Mouse (Mus musculus): Measurements from ENCODE around the gene Ndufaf7. TPM values are rescaled to one million over a fixed set of nuclear protein-coding genes. Genes with fewer than 3 reads are reported as not detected.

The Ndufaf7 gene
- total RNA-seq (2014; fragmentation: Nextera tagmentation) = 47.9 and 49.7 TPM in 2 replicates
- 25.9 and 34.5 TPM in 2 replicates for total RNA-seq (2017)

DNA sequence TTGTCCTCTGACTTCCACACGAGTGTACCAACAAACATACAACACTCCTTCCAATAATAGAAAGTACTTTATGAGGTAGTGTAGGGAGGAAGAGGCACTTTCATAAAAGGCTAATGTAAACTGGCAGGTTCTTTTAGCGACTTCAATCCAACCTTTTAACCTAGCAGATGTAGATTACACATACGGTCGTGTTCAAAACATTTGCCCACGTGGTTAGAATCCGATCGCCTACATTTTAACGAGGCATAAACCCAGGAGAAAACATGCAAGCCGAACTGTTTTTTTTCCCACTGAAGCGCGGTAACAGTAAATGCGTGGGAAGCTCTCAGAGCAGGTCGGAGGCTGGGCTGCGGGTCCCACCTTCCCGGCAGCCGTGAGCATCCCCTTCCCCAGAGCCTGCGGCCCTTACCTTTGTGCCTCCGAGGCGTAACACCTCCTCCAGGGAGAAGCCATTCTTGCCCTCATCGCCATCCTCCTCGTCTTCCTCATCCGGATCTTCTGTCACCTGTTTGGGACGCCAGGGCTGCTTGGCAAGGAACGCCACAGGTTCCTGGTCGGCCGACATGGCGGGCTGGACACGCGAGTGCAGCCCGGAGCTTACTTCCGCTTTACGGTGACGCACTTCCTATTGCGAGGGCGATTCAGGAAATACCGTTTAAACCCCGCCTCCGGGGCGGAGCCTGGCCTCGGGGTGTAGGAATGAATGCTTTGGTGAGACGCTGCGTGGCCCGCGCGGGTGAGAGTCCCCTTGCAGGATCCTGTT, at the start of gene Ndufaf7, which contains the start of gene Cebpz:
Ndufaf7 (plus strand) TSS at position 671 of the 763 bp plus-strand sequence.
Cebpz (minus strand) TSS at position 601 of the 763 bp plus-strand sequence.
- peak; percentile 89 for ATAC-seq (replicated peaks; ENCODE audit: poor library complexity, severe bottlenecking)

DNA sequence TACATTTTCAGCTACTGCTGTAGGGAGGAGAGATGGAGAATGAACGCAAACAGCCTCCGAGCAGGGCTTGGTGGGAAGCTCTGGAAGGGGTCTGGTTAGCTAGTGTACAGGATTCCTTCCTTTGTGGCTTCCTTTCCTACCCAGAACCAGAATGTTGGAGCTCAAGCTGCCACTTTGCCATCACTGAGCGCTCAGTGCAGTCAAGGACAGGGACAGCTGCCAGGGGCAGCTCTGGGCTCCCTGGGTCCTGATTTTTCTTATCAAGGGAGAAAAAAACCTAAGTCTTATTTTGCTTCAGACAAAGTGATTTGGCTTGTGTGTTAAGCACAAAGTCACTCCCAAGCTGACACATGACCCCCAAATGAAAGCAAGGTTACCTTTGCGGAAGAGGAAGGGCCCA, 48.4 kb upstream of the Ndufaf7 start:
- no peak for ATAC-seq (replicated peaks; ENCODE audit: poor library complexity, severe bottlenecking)

DNA sequence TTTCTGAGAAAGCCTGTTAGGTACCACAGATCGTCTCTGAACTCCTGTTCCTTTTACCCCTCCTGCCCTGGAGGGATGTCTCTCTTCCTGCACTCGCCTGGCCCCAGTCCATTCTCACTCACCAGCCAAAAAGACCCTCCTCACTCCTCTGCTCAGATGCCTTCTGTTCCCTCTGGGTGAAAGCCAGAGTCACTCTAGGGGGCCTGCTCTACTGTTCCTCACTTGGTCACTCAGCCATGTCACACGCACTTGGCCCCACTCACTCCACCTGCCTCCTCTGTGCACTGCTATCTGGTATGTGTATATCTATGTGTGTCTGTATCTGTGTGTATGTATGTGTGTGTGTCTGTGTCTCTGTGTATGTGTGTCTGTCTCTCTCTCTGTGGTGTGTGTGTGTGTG, 47.8 kb upstream of the Ndufaf7 start:
- ATAC-seq (replicated peaks; ENCODE audit: poor library complexity, severe bottlenecking) = no peak

DNA sequence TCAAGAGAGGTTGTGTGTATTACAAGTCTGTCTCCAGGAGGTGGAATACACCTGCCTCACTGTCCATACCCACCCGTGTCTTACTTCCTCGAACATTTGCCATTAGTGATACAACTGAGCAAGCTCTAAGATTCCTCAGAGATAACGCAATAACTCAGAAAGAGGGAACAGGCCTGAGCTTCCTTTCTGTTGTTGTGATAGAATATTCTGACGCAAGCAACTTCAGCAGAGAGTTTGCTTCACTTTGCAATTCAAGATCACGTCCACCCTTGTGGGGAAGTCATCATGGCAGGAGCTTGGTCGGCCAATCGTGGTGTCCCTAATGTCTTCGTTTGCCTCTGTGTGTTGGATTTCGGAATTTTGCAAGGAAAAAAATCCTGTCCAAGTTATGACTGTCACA, 45.9 kb upstream of the Ndufaf7 start:
- peak; percentile 85 for ATAC-seq (replicated peaks; ENCODE audit: poor library complexity, severe bottlenecking)

DNA sequence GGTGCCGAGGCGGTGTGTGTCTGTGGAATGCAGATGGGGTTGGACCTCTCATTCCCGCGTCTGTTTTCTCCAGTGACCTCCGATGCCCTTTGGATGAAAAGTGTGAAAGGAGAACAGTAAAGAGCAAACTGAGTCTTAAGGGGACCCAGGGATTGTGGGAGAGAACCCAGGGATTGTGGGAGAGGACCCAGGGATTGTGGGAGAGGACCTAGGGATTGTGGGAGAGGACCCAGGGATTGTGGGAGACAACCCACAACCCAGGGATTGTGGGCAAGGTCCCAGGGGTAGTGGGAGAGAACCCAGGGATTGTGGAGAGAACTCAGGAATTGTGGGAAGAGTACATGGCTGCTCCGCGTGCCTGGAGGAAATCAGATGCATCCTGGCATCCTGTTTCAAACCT, 41.9 kb upstream of the Ndufaf7 start:
- no peak for ATAC-seq (replicated peaks; ENCODE audit: poor library complexity, severe bottlenecking)

DNA sequence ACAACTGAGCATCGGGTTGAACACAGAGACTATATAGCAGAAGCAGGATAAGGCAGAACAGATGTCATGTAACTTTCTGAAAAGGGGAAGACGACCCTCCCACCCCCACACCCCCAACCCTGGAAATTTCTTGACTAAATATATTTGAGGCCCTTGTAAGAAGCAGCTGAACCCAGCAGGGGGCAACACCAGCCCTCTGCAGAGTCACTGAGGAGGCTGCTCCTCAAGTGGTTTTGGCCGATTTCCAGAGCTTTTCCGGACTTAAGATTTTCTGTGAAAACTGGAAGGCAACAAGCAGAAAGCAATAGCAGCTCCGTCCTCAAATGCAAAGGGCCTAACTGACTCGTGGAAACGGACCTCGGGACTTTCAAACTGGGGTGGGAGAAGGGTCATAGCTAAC, 41.5 kb upstream of the Ndufaf7 start:
- ATAC-seq (replicated peaks; ENCODE audit: poor library complexity, severe bottlenecking) = peak; percentile 65

DNA sequence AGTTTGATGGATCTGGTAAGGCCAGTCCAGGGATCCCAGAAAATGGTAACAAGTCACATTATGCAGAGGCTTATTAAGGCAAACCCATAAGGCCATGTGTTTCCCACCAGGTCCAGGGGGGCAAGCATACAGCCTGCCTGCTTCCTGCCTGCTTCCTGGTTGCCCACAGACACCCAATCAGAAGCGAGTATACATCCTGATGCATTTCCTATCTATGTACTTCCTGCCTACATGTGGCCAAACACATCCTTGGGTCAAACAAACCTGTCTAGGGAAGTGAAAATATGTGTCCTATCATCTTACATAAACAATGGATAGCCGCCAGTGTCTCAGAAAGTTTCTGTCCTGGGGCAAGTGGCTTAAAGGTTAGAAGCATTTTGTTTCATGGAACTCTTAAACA, 33.8 kb upstream of the Ndufaf7 start:
- ATAC-seq (replicated peaks; ENCODE audit: poor library complexity, severe bottlenecking) = peak; percentile 97

DNA sequence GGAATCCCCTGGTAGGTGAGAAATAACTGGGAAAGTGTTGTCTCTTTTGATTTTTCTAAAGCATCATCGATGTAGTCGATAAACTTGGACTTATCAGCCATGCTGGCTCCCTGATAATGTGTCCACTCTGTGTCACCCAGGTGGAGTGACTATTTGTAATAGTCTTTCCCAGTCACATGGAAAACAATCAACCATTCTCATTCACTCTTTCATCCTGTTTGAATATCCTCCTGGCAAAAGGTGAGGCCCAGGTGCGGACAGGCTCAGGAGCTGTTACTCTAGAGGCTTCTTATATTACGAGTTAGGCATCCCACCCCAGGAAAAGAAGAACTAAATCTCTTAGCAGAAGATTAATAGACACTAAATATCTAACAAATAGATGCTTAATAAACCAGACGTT, 30.0 kb upstream of the Ndufaf7 start, which contains the start of gene Sult6b1:
Sult6b1 (minus strand) TSS at position 101 of the 400 bp plus-strand sequence.
- no peak for ATAC-seq (replicated peaks; ENCODE audit: poor library complexity, severe bottlenecking)

DNA sequence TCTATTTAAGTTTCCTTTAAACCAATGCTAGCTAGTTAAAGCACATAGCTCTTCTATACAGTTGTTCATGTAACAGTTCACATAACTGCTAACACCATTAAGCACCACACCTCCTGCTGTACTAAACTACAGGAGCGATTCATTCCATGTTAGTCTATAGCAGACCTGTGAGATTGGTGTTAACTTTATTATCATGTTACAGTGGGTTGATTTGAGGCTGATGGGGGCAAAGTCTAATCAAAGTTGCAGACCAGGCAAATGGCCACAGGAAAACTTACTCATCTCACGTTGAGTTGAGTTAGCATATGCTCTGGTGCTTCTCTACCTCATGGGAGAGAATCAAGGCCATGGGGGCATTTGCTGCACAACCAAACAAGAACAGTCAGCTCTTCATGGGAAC, 27.6 kb upstream of the Ndufaf7 start:
- no peak for ATAC-seq (replicated peaks; ENCODE audit: poor library complexity, severe bottlenecking)

DNA sequence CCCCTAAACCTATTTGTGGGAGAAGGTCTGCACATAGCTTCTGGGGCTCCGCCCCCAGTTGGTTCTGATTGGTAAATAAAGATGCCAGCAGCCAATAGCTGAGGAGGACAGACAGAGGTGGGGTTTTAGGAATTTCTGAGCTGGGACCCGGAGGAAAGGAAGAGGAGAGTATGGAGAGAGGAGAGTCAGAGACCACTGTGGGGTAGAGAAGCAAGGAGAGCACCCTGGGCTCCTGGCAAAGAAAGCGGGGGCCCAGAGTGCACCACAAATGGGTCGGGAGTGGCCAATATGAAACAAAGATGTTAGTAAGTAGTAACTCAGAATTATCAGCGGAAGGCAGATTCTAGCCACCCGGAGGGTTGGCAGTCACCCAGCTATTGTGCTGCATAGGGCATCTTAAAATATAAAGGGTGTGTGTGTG, 24.1 kb upstream of the Ndufaf7 start:
- ATAC-seq (replicated peaks; ENCODE audit: poor library complexity, severe bottlenecking) = no peak

DNA sequence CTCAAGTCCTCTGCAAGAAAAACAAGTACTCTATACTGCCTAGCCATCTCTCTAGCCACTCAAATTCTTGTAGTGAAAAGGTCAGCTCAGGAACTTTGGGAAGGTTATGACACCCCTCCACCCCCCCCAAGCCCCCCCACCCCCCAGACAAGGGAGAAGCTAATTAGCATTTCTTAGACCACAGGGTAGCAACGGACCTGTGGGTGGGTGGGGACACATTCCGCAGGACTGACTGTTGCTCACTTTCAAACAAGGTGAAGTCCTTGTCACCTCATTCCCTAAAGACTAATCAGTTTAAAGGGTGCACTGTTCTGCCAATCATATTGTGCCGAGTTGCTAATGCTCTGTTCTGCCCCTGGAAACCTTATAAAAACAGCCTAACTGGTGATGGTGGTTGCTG, 23.0 kb upstream of the Ndufaf7 start:
- no peak for ATAC-seq (replicated peaks; ENCODE audit: poor library complexity, severe bottlenecking)

DNA sequence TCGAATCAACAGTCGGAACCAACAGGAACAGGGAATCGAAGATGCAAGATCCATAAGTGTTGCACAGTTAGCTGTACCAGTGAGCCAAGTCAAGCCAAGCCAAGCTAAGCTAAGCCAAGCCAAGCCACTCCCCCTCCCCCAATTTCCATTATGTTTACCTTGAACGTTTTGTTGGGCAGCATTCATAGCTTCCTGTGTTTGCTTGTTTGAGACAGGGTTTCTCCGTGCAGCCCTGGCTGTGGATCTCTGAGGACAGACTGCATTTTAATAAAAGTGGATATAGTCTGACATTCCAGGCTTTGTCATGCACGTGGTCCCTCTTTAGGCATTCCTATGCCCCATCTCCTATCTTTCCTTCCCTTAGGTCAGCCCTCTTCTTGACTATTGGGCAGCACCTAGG, 21.2 kb upstream of the Ndufaf7 start:
- ATAC-seq (replicated peaks; ENCODE audit: poor library complexity, severe bottlenecking) = no peak

DNA sequence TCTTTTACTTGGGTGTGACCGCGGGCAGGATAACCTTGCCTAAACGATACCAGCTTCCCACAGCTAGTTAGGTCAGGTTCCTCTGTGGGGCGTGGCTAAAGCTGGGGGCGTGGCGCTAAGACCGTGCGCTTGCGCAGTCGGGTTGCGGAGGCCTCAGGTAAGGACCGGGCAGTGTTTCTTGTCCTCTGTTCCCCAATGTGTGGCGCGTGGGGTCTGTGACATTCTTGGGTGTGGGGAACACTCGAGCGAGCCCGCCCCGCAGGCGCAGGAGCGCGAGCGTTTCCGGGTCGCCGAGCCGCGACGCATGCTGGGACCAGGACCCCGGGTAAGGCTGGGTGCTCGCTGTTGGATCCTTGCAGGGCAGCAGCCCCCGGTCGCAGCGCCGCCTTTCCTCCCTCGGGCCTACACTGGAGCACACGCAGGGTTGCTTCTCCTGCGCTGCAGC, 20.5 kb upstream of the Ndufaf7 start, which contains the start of gene Cebpzos:
Cebpzos (plus strand) TSS at position 132 of the 445 bp plus-strand sequence.
- ATAC-seq (replicated peaks; ENCODE audit: poor library complexity, severe bottlenecking) = peak; percentile 93

DNA sequence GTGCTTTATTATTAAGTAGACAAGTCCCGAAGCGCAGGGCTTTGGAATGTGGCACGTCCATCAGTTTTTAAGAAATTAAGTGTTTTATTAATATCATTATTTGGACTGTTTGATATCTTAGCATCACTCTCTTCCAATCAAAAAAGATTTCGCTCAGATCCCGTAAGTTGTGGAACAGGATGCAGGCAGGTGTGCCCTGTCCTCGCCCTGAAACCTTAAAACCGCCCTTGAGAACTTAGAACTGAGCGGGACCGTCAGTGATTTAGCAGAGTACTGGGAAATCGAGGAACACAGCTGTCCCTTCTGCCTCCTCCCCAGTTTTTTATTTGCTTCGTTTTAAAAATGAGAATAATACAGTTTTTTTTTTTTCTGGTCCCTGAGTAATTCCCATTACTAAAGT, 20.0 kb upstream of the Ndufaf7 start:
- no peak for ATAC-seq (replicated peaks; ENCODE audit: poor library complexity, severe bottlenecking)

DNA sequence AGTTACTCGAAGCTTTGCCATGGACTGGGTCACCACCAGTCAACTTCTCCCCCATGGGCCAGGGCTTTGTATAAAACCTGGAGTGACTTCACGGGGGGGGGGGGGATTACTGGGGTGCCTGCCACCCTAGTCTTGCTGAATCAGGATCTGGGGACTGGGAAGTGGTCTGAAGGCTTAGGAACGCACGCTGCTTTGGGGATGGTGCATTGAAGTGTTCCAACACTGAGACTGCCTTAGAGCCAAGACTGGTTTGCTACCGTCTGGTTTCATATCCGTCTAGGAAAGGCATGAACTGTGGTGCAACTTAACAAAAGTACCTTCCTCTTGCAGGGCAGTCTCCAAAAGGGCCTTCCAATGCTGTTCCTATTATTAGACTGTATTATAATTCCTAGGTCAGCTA, 19.2 kb upstream of the Ndufaf7 start:
- peak; percentile 40 for ATAC-seq (replicated peaks; ENCODE audit: poor library complexity, severe bottlenecking)

DNA sequence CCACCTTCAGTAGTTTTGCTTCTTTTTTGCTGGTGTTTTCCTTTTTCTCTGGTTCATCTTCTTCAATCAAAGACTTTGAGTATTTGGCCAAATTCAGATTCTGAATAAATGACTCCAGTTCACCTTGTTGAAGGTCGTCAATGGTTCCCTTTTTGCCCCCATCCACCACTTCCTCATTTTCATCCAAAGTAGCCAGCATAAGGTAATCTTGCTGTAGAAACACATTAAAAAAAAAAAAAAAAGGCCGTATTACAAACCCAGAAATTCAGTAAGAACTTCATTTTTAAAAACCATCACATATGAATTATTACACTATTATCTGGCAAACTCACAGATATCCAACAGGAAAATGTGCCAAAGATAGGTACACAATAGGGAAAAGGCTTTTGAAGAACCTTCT, 1.1 kb upstream of the Ndufaf7 start:
- ATAC-seq (replicated peaks; ENCODE audit: poor library complexity, severe bottlenecking) = no peak

DNA sequence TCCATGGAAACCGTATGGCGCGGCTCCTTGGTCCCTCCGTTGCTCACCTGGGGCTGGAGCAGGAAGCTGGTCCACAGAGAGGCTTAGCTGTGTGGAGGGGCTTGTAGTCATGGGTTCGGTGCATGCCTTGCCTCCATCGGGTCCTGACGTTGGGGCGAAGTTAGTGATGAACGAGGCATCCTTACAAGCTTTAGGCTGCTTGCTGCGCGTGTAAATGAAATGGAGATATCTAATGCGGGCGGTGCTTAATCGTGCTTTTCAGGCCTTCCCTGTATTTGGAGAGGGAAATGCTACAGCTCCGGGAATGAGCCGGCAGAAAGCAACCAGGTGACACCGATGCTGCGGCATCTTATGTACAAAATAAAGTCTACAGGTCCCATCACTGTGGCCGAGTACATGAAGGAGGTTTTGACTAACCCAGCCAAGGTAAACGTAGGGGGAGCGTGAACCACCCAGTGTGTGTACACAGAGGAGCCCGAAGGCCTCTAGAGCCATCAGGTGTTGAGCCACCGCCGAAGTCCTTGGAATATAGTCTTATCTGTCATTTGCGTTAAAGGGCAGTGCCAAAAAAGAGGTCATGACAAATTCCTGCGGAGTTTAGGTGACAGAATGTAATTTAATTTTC, 405 bp downstream of the Ndufaf7 start:
- no peak for ATAC-seq (replicated peaks; ENCODE audit: poor library complexity, severe bottlenecking)

DNA sequence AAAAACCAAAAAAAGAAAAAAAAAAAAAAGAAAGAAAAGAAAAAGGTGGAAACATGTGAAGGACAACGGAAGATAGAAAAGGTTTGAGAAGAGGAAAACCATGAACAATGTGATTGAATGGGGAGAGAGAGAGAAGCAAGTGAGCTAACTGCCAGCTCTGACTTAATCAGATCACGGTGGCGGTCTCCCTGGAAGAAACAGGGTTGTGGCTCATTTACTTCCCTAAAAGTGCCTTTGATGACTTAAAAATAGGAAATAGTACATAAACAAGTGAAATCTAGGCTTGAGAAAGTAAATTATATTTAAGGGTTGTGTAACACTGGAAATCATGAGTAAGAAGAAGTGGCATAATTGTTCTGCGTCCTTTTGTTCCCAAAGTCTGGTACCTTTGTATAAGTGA, 2.0 kb downstream of the Ndufaf7 start:
- ATAC-seq (replicated peaks; ENCODE audit: poor library complexity, severe bottlenecking) = peak; percentile 68

DNA sequence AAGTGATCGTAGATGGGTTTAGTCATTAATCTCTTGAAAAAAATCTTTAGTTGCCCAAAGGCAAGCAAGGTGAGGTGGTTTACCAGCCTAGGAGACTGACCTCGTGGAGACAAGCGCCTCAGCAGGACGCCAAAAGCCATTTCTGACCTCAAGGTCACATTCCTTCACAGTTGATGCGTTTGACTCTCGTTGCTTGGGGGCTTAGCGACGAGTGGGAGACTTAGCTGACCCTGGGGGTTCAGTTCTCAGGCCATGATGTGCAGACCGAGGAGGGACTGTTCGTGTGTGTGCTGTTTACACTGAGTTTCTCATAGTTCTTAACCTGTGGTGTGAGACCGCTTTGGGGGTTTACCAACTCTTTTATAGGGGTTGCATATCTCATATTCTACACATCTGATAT, 5.6 kb downstream of the Ndufaf7 start:
- ATAC-seq (replicated peaks; ENCODE audit: poor library complexity, severe bottlenecking) = no peak

DNA sequence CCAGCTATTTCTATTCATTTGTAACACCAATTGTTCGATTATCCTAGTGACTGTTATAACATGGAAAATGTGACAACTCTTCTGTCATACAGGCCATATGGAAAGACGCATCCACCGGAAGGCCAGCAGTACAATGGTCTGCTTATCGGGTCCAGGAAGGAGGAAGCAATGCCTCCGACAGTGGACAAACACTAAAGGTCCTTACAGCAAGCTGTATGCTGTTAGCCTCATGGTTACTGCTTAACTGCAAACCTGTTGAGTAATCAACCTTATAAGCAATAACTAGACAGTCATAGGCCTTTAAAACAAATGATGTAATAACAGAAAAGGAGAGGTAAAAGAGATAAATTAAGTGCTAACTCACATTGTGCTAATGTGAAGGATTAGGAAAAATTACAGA, 14.3 kb downstream of the Ndufaf7 start:
- peak; percentile 42; the same call in 1 of the 2 replicates for ATAC-seq (replicated peaks; ENCODE audit: poor library complexity, severe bottlenecking)

DNA sequence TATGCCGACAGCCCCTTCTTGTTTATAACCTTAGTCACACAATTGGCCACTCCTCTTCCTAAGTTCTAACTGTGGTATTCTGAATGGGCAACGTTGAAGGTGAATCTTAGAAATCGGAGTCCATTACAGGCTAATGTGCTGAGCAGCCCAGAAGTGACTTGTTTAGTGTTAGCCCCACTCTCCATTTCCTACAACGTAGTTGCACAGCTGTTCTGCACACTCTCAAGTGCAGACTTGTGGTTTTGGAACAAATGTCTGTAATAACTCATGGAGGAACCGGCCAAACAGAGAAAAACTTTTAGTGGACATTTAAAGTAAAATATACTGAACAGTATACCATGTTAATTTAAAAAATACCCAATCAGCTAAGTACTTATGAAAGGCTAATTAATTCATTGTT, 15.1 kb downstream of the Ndufaf7 start:
- no peak for ATAC-seq (replicated peaks; ENCODE audit: poor library complexity, severe bottlenecking)

DNA sequence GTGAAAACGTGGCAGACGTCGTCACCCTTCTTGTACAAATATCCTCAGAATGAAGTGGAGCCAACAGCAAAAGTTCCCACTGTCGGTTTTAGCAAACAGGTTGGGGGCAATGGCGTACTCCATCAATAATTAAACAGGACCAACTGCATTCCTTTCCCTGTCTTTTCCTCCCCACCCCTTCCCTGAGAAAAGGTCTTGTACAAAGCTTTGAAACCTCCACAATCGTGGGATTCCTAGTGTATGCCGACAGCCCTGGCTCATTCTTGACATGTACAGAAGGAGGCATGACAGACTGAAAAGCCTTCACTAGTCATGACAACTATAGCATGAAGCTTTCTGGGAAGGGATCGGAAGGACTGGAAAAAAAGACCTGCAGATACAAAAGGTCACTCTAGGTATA, 16.3 kb downstream of the Ndufaf7 start:
- ATAC-seq (replicated peaks; ENCODE audit: poor library complexity, severe bottlenecking) = no peak

Data from granulocyte monocyte progenitor cell, adult 5-6 weeks (primary cell).